Mouse (Mus musculus): ENCODE measurements around the gene Dhrs7.

- TF ChIP-seq CTCF (IDR thresholded peaks at IDR 0.05; ENCODE audit: low read depth, low read length) (no peak), GATA1 (IDR thresholded peaks at IDR 0.05; ENCODE audit: borderline replicate concordance, low read length) (no peak), POLR2AphosphoS5 (IDR thresholded peaks at IDR 0.05; ENCODE audit: insufficient replicate concordance, low read depth, low read length) (no peak), TAL1 (conservative IDR thresholded peaks at IDR 0.05; ENCODE audit: low read depth, low read length) (no peak), GATA2 (IDR thresholded peaks at IDR 0.05; ENCODE audit: borderline replicate concordance, low read depth, low read length) (no peak)
Observed at GRCm38 (mm10) chr12:72667868-72668469, 3.3 kb upstream of the Dhrs7 start.

Data from G1E (cell line).